Mouse (Mus musculus) heart, embryonic 12.5 days (tissue): ENCODE data around the gene Klhdc8a. TPM values are rescaled to one million over a fixed set of nuclear protein-coding genes. Genes with fewer than 3 reads are reported as not detected.

Source experiments
- polyA plus RNA-seq: library from polyadenylated mRNA; unstranded; fragments of >200 nt; fragmentation: Nextera tagmentation; extraction: Ambion mirVana; gene quantifications from 2 replicates; pipeline ENCODE4 v1.2.1, GENCODE M21; 2016

The Klhdc8a gene
- polyA plus RNA-seq, 1 experiment from 2014 or later = 0.55 TPM

Other genes starting within 250 kb of the Klhdc8a start
- gene Mfsd4a, start 230.6 kb upstream of the Klhdc8a start, polyA plus RNA-seq = 18.1 and 19.3 TPM in 2 replicates
- 3.7 and 4.8 TPM in 2 replicates for gene Cdk18, start 158.9 kb upstream of the Klhdc8a start, polyA plus RNA-seq
- gene Lemd1, start 107.2 kb upstream of the Klhdc8a start, polyA plus RNA-seq = not detected in 2 replicates
- not detected in 2 replicates for gene AC124108.1, start 107.2 kb upstream of the Klhdc8a start, polyA plus RNA-seq
- not detected in 2 replicates for gene Gm10188, start 68.9 kb upstream of the Klhdc8a start, polyA plus RNA-seq
- 2.6 and 3.1 TPM in 2 replicates for gene Nuak2, start 17.5 kb downstream of the Klhdc8a start, polyA plus RNA-seq
- 51.1 and 52.9 TPM in 2 replicates for gene Tmcc2, start 92.7 kb downstream of the Klhdc8a start, polyA plus RNA-seq
- 13.6 and 14.2 TPM in 2 replicates for gene Dstyk, start 118.9 kb downstream of the Klhdc8a start, polyA plus RNA-seq
- gene Rbbp5, start 178.7 kb downstream of the Klhdc8a start, polyA plus RNA-seq = 34.2 and 37.8 TPM in 2 replicates
- gene Tmem81, start 207.6 kb downstream of the Klhdc8a start, polyA plus RNA-seq = 1.3 TPM in 2 replicates
- gene Cntn2, start 244.6 kb downstream of the Klhdc8a start, polyA plus RNA-seq = 0.18 and 0.20 TPM in 2 replicates